Mouse (Mus musculus): ENCODE data around the gene Rpl37a. TPM values are rescaled to one million over a fixed set of nuclear protein-coding genes. Genes with fewer than 3 reads are reported as not detected.

Rpl37a gene
- total RNA-seq, 2 experiments from 2014 or later: 607 to 734 TPM

DNA sequence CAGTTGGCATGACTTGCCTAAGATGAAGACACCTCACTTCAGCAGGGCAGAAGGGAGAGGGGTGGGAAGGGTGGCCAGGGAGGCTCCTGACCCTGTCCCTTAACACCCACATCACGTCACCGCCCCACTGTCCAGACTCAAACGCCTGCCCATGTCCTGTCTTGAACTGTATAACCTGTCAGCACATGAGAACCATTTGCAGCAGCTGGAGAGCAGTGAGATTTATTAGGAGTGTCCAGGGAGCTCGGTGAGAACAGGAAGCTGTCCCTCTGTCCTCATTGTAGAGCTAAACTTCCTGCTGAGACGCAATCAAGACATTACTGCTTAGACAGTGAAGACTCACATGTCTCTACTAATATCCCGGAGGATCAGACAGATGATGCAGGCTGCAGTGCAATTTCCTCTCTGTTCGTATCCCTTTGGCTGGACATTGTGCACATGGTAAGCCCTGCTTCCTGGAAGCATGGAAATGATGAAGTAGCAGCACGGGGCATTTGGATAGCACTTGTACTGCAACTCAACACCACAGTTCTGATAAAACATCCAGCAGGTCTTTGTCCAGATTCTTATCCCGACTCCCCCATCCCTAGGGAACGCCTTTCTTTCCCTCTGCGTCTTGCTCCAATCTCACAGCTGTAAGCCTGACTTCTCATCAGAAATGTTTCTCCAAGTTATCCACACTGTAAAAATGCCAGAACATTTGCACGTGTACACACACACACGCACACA is 25.5 kb downstream of the Rpl37a start:
- no peak for DNase-seq (ENCODE audit: low spot score in 2 of 2)

DNA sequence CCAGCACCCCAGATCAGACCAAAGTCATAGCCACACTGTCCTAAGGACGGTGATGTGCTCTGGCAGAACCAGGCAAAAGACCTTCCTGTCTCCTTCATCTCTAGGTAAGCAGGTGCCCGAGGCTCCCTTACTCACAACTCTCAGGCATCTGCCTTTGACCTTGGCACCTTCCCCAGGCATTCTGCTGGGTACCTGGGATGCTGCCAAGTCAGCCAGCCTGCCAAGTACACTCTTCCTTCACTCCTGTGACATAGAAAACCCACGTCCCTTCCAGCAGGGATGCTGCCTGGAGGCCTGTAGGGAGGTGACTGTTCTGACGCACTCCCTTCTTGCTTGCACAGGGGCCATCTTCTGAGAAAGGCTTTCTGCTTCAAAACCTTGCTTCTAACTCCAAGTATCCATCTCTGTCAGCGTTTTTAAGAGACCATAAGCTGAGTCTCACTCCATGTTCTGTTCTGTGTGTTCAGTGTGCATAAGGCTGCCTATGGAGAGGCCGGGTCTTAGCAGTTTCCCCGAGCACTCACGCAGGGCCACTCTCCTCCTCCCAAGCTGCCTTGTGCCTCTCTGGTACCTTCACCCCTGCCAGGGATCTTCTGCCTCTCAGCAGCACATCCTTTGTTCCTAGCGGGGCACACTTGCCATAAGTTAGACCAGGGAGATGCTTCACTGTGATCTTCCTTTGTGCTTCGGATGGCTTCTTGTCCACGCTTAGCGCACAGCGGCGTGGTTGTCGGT is 28.0 kb downstream of the Rpl37a start:
- peak; percentile 28 for DNase-seq (ENCODE audit: low spot score in 2 of 2)

DNA sequence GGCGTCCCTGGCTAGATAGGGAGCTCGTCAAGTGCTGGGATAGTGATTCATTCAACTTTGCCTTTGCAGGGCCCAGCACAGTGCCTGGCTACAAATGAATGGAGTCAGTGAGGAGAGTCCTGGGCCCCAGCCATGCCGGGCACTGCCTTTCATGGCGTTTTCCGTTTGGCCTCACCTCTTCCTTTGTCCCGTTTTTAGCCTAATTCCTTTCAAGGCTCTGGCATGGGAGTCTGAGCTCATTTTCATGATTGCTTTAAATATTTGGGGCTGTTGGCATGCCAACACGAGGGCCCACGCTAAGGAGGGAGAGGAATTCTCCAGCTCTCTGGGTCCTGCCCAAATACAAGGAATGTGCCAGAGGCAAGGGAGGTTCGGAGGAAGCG is 28.6 kb downstream of the Rpl37a start:
- peak; percentile 49 to 59 for DNase-seq (ENCODE audit: low spot score in 2 of 2)

DNA sequence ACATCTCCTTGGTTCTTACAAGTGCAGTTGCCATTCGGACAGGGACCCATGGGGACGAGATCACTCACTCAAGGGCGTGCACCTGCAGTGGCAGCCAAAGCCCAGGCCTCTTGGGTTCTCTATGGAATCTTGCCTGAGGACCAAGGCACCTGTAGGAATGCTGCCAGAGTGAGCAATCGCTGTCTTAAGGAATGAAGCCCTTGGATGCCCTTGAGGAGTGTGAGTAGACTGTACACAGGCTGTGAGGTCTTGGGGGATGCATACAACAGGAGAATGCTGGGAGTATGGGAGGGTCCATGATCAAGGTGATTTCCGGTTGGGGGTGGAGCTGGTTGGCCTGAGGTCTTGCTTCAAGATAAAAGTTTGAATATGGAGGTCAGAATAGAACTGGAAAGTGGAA is 30.3 kb downstream of the Rpl37a start:
- no peak for DNase-seq (ENCODE audit: low spot score in 2 of 2)

DNA sequence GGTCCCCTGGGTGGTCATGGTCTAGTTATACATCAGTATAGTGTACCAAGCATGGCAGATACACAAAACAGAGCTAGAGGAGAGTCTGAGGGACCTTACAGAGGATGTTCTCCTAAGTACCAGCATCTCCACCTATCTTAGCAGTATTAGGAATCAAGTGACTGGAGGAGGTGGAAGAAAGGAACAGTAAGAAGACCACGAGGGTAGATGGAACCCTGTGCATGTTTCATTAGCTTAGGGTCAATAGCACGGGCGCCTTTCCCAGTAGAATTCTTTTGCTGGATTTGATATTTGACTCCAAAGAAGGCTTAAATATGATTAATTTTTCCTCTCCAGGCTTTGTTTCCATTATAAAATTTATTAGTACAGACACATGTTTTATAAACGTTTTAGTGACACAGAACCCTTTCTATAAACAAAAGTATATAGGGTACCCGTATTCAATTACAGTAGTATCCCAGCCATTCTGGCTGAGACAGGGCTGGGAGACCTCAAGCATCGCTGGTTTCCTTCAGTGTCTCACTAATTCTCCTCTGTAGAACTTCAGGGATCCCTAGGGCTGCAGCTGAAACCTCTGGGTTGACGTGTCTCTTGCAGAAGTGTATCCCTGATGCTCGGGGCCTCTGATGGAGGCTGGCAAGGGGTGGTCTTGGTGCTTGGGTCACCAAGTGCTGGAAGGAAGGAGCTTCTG is 33.9 kb downstream of the Rpl37a start:
- DNase-seq (ENCODE audit: low spot score in 2 of 2): no peak

DNA sequence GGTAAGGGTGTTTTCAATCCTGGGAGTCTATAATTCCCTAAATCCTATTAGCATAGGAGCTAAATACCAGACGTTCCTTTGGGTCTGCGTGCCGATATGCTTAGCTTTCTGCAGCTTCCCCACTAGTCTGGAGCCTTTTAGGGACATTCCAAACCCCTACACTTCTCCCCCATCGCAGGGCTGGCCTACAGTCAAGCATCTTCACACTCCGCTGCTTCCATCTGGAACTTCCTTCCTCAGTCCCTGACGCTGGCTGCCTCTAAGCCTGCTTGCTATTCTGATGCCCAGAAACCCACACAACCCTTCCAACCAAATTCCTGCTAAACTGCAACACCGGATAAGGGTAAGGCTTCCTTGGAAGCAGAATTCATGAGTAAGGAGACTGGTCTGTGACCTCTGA is 35.3 kb downstream of the Rpl37a start:
- DNase-seq (ENCODE audit: low spot score in 2 of 2): peak; percentile 51 to 53

DNA sequence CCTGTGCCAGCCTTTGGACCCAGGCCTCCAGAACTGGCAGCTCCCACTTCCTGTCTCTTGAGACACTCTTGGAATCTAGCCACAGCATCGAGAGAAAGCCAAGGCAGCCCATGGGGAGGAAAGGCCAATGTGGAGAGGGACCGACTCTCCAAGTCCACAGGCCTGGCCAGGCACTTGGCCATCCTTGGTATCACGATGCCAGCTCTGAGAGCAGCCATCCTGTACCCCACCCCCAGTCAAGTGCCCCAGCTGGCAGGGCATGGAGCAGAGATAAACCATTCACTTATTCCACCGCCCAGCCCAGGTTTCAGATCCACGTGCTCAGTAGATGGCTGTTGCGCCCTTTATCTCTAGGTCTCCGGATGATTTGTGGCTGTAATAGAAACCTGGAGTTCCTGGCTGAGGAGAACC is 40.3 kb downstream of the Rpl37a start:
- peak; percentile 56 to 64 for DNase-seq (ENCODE audit: low spot score in 2 of 2)

DNA sequence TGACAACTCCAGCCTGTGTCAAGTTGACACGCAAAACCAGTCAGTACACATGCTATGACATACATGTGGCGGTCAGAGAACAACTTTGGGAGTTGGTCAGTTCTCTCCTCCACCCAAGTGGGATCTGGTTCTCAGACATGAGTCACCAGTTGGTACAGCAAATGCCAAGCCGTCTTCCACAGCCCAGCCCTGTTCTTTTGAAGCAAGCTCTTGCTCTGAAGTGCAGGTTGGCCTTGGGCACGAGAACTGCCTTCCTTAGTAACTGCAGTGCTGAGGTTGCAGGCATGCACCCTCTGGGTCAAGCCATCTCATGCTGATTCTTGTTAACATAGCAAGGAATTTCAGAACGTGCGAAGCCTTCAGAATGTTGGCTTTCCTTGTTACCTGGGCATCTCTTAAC is 42.1 kb downstream of the Rpl37a start:
- DNase-seq (ENCODE audit: low spot score in 2 of 2): no peak

DNA sequence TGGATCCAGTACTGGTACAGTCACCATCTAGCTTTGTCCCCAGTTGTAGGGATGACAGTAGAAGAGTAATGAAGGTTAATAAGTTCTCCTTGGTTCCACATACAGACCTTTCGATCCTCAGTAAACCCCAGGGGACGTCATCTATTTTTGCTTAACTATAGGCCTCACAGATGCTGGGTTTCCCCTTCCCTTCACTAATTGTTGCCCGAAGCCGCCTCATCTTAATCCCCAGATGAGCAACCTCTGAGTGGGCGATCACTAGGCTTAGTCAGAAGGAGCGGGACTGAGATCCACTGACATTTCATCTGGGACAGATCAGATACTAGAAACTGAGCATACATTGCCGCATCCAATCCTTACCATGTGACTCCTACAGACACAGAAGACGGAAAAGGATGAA is 44.1 kb downstream of the Rpl37a start:
- no peak for DNase-seq (ENCODE audit: low spot score in 2 of 2)

DNA sequence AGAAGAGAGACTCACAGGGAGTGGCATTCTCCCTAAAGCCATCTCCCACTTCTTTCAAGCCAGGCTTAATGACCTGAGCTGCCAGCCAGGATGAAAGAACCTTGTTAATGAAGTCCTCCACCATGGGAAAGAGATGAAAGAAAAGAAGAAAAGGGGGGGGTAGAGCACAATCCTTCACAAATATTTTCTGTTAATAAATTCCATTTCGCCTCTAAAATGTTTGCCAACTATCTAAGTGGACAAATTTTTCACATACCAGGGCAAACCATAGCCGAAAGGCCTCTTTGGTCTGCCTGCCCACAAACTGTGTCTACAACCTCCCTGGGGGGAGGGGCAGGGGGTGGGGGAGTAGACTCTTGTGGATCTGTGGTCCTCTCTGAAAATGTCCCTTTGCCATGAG is 44.7 kb downstream of the Rpl37a start:
- DNase-seq (ENCODE audit: low spot score in 2 of 2): no peak

DNA sequence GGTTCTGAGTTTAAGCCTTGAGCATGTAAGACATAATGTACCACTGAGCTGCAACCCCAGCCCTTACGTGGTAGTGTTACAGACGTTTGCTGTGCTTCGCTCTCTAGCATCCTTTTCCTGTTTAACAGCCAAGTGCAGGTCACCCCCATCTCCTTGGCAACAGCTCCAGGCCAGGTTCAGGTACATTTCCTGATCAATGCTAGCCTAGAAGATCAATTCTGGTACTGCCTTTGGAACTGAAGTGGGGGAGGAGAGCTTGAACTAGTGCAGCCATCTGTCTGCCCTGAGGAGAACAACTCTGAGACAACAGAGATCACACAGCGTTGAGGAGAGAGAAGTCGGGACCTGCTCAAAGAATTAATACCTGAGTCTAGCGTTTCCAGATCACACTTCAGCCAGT is 48.7 kb downstream of the Rpl37a start:
- DNase-seq (ENCODE audit: low spot score in 2 of 2): no peak

Other genes with a start within 250 kb of the Rpl37a start
- 10 to 100 TPM; 36.0 to 43.5 TPM for gene March4, start 174.4 kb upstream of the Rpl37a start, total RNA-seq (2021)
- gene Smarcal1, start 128.0 kb upstream of the Rpl37a start, total RNA-seq (2021): 10 to 100 TPM; 42.3 to 45.3 TPM
- gene Ankar, start 10.7 kb upstream of the Rpl37a start, total RNA-seq (2021): not detected
- 100 to 1,000 TPM; 106 to 129 TPM for gene Igfbp2, start 113.2 kb downstream of the Rpl37a start, total RNA-seq (2021)
- 10 to 100 TPM; 76.0 to 83.6 TPM for gene Igfbp5, start 163.6 kb downstream of the Rpl37a start, total RNA-seq (2021)